Mouse (Mus musculus) gonadal fat pad, adult 2 months (tissue): ENCODE results near the gene Tex19.2. TPM values are rescaled to one million over a fixed set of nuclear protein-coding genes. Genes with fewer than 3 reads are reported as not detected.
"Not testable (repeated sequence)": the region's sequence is repeated elsewhere in the genome, so short reads cannot be mapped to it uniquely, and the experiment has no call there.

Experiments used
- DNase-seq: peaks from one replicate; pipeline ENCODE4 v3.0.0-alpha.2; 2012; ENCODE audit warnings: low read depth
- polyA plus RNA-seq: library from polyadenylated mRNA; depleted of rRNA; stranded (reverse); fragments of >200 nt; gene quantifications from 2 replicates; pipeline ENCODE4 v1.2.3, GENCODE M21; 2012

The Tex19.2 gene
- polyA plus RNA-seq, 1 experiment, result 0.12 TPM

GRCm38 (mm10) chr11:121111601-121112000 is 6.9 kb downstream of the Tex19.2 start:
- no peak for DNase-seq

GRCm38 (mm10) chr11:121111051-121111450 is 7.4 kb downstream of the Tex19.2 start:
- no peak for DNase-seq

- DNase-seq, result no peak
Measured at GRCm38 (mm10) chr11:121109986-121110385, 8.5 kb downstream of the Tex19.2 start.

- DNase-seq, result no peak
Measured at GRCm38 (mm10) chr11:121108061-121108460, 10.4 kb downstream of the Tex19.2 start.

- DNase-seq, result not testable (repeated sequence)
Measured at GRCm38 (mm10) chr11:121107242-121107641, 11.2 kb downstream of the Tex19.2 start.

GRCm38 (mm10) chr11:121101124-121101805 is 17.2 kb downstream of the Tex19.2 start:
- no peak for DNase-seq

- DNase-seq, result no peak
Measured at GRCm38 (mm10) chr11:121100692-121101091, 17.8 kb downstream of the Tex19.2 start.

GRCm38 (mm10) chr11:121099762-121100161 is 18.7 kb downstream of the Tex19.2 start:
- no peak for DNase-seq

- DNase-seq, result no peak
Measured at GRCm38 (mm10) chr11:121092606-121093585, 25.6 kb downstream of the Tex19.2 start.

- DNase-seq, result peak; percentile 84
Measured at GRCm38 (mm10) chr11:121090943-121091342, 27.5 kb downstream of the Tex19.2 start.

- DNase-seq, result no peak
Measured at GRCm38 (mm10) chr11:121089756-121090546, 28.5 kb downstream of the Tex19.2 start.

- no peak for DNase-seq
Measured at GRCm38 (mm10) chr11:121088997-121089396, 29.5 kb downstream of the Tex19.2 start.

GRCm38 (mm10) chr11:121086296-121086695 is 32.2 kb downstream of the Tex19.2 start:
- no peak for DNase-seq

- no peak for DNase-seq
Measured at GRCm38 (mm10) chr11:121085181-121085580, 33.3 kb downstream of the Tex19.2 start.

- no peak for DNase-seq
Measured at GRCm38 (mm10) chr11:121082857-121083500, 35.5 kb downstream of the Tex19.2 start.

GRCm38 (mm10) chr11:121082250-121082649 is 36.2 kb downstream of the Tex19.2 start:
- DNase-seq, result no peak

GRCm38 (mm10) chr11:121081120-121081519 is 37.4 kb downstream of the Tex19.2 start, which contains the start of gene Sectm1a:
Gene Sectm1a (minus strand): TSS chr11:121081220.
- no peak for DNase-seq

- DNase-seq, result no peak
Measured at GRCm38 (mm10) chr11:121080330-121080729, 38.1 kb downstream of the Tex19.2 start.

- DNase-seq, result no peak
Measured at GRCm38 (mm10) chr11:121075655-121076054, 42.8 kb downstream of the Tex19.2 start.

GRCm38 (mm10) chr11:121069662-121070061 is 48.8 kb downstream of the Tex19.2 start:
- not testable (repeated sequence) for DNase-seq

GRCm38 (mm10) chr11:121067895-121068294 is 50.6 kb downstream of the Tex19.2 start:
- no peak for DNase-seq
